Mouse (Mus musculus) liver, adult 2 months (tissue): ENCODE results near the gene Mgat4a. TPM values are rescaled to one million over a fixed set of nuclear protein-coding genes. Genes with fewer than 3 reads are reported as not detected.

Experiments used
- DNase-seq: peaks from one replicate; pipeline ENCODE4 v3.0.0-alpha.2; 2011; ENCODE audit warnings: low read depth, low spot score; ENCODE audit errors: extremely low read depth
- H3K27ac ChIP-seq: fragments of 200-500 bp; replicated peaks from 2 replicates; pipeline ENCODE4 v1.5.1; 2012; ENCODE audit warnings: low read depth, mild to moderate bottlenecking, control low read depth, inconsistent platforms, low read length; ENCODE audit not compliant: insufficient read depth
- H3K27me3 ChIP-seq: fragments of 200-500 bp; 2 replicates; pipeline ENCODE4 v1.6.1; 2012; ENCODE audit warnings: mild to moderate bottlenecking, moderate library complexity, low read length, inconsistent platforms; ENCODE audit not compliant: control insufficient read depth, insufficient read depth
- H3K36me3 ChIP-seq: fragments of 200-500 bp; 2 replicates; pipeline ENCODE4 v1.6.1; 2012; ENCODE audit warnings: low read length, inconsistent platforms; ENCODE audit not compliant: control insufficient read depth, insufficient read depth
- H3K4me1 ChIP-seq: fragments of 200-500 bp; 2 replicates; pipeline ENCODE4 v1.6.1; 2011; ENCODE audit warnings: low read length; ENCODE audit not compliant: control insufficient read depth, insufficient read depth
- H3K4me3 ChIP-seq: fragments of 200-500 bp; 2 replicates; pipeline ENCODE4 v1.5.1; 2011; ENCODE audit warnings: low read depth, mild to moderate bottlenecking, control low read depth, low read length, moderate library complexity; ENCODE audit not compliant: insufficient read depth
- H3K79me2 ChIP-seq: fragments of 200-500 bp; 2 replicates; pipeline ENCODE4 v1.6.1; 2012; ENCODE audit warnings: inconsistent platforms, mild to moderate bottlenecking, low read length, moderate library complexity; ENCODE audit not compliant: control insufficient read depth, insufficient read depth
- H3K9ac ChIP-seq: fragments of 200-500 bp; 2 replicates; pipeline ENCODE4 v1.6.1; 2012; ENCODE audit warnings: low read depth, mild to moderate bottlenecking, control low read depth, inconsistent platforms, low read length
- CTCF ChIP-seq: fragments of 200-500 bp; IDR thresholded peaks from 2 replicates; pipeline ENCODE4 v1.5.1; 2011; ENCODE audit warnings: low read depth, low read length, control low read depth
- POLR2A ChIP-seq: fragments of 200-500 bp; IDR thresholded peaks from 2 replicates; pipeline ENCODE4 v1.6.1; 2011; ENCODE audit warnings: low read length, control low read depth; ENCODE audit not compliant: insufficient read depth; ENCODE audit errors: extremely low read depth
- WGBS: fragments of 180-500 bp; shearing (Covaris S2); methylation state at CpG from one replicate; pipeline ENCODE4 v1.1.7; 2018; 5-methylcytosine and 5-hydroxymethylcytosine counted together
- polyA plus RNA-seq: library from polyadenylated mRNA; depleted of rRNA; stranded (reverse); fragments of >200 nt; gene quantifications from 2 replicates; pipeline ENCODE4 v1.2.3, GENCODE M21; 2012; rRNA removed
- total RNA-seq: library from RNA; depleted of rRNA; stranded (reverse); fragments of >200 nt; gene quantifications from 2 replicates; pipeline ENCODE4 v1.2.3, GENCODE M21; 2014; rRNA removed

Mgat4a gene
- total and polyA plus RNA-seq, 2 experiments = 0.21 to 1.5 TPM

DNA sequence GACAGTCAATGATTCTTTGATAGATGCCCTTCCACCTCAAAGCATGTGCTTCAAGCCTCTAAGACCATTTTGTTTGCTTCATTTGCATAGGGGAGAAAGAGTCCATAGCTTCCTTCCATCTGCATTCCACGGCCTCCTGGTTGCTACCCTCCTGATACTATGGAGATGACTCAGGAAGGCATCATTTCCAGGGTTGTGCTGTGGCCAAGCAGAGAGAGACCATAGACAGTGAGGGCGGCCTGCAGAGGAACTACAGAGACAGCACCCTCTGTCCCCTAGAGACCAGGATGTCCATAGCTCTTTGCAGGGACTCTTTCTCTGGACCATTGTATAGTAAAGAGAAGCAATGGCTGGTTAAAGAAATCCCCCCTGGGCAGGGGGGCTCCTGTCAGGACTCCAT, 135.7 kb downstream of the Mgat4a start:
- Histone ChIP-seq H3K27me3 (no peaks in the 10 kb centered on the region), H3K27ac (no peak overlapping the region), H3K79me2 (no peaks in the 10 kb centered on the region), H3K36me3 (peaks cover 8% of the 10 kb centered on the region; the same call in 1 of the 2 replicates), H3K4me3 (no peak overlapping the region), H3K4me1 (no peaks in the 10 kb centered on the region), H3K9ac (no peak overlapping the region)
- TF ChIP-seq POLR2A (no peak), CTCF (no peak)
- 92% methylated on average over 2 of the region's 2 CpGs for WGBS
- DNase-seq = no peak

DNA sequence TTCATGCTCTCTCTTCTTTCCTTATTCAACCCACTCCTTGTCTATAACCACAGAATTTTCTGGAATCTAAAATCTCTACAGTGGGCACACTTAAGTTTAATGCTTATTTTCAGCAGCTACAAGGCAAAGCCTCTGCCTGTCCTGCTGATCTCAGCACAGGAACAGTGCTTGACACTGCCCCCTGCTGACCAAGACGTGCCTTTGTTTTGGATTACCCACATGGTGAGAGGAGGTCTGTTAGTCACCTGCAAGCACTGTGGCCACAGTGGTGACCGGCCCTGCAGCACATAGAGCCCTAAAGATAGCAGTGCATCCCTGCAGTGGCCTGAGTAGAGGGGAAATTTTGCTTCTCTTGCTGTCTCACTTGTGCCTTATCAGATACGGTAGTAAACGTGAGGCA, 139.1 kb downstream of the Mgat4a start:
- peak; percentile 27 for DNase-seq

DNA sequence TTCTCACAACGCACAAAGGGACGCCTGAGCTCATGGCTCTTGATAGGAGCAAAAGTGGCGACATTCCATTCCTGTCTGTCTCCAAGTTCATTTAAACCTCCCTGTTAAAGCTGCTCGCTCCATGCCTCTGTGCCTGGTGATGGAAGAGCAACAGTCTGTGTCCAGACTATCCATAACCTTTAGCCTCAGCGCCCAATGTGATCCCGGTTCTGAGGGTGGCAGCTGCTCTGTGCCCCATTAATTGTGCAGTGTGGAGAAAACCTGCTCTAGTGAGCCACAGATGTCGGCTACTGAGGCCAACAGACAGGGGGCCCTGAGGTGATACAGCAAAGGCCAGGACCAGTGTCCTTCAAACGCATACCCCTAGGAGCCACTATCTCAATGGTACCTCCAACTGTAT, 141.1 kb downstream of the Mgat4a start:
- WGBS = 91% methylated on average over 8 of the region's 8 CpGs
- Histone ChIP-seq H3K27me3 (no peaks in the 10 kb centered on the region), H3K27ac (no peak overlapping the region), H3K36me3 (peaks cover 8% of the 10 kb centered on the region; the same call in 1 of the 2 replicates), H3K4me1 (no peaks in the 10 kb centered on the region), H3K79me2 (no peaks in the 10 kb centered on the region), H3K9ac (no peak overlapping the region), H3K4me3 (no peak overlapping the region)
- DNase-seq = no peak
- TF ChIP-seq POLR2A (no peak), CTCF (no peak)

More for the DNA sequence above, 139.1 kb downstream of the Mgat4a start:
- H3K27me3 ChIP-seq = no peaks in the 10 kb centered on the region
- TF ChIP-seq POLR2A (no peak), CTCF (peak; percentile 84)
- no peaks in the 10 kb centered on the region for H3K79me2 ChIP-seq
- WGBS = 65% methylated on average over 4 of the region's 4 CpGs
- H3K27ac ChIP-seq = no peak overlapping the region
- no peak overlapping the region for H3K4me3 ChIP-seq
- no peak overlapping the region for H3K9ac ChIP-seq
- no peaks in the 10 kb centered on the region for H3K4me1 ChIP-seq
- peaks cover 5% of the 10 kb centered on the region; the same call in 1 of the 2 replicates for H3K36me3 ChIP-seq

DNA sequence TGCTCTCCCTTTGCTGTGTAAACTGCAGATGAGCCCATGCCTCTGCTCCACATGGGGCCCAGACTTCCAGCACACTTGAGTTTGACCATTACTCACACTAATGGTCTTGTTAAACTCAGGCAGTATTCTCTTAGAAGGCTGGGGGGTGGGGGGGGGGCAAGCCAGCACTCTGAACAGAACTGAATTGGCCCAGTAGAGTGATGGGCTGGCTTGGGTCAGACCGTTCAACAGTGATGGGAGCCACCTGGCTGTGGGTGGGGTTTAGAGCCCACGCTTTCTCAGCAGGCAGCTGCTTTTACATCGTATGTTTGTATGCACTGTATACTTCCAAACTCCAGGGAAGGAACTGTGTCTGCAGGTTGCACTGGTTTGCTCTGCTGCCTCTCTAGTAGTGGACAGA, 141.9 kb downstream of the Mgat4a start:
- H3K4me1 ChIP-seq = no peaks in the 10 kb centered on the region
- DNase-seq = no peak
- H3K79me2 ChIP-seq = no peaks in the 10 kb centered on the region
- no peak overlapping the region for H3K4me3 ChIP-seq
- no peak overlapping the region for H3K27ac ChIP-seq
- peaks cover 8% of the 10 kb centered on the region; the same call in 1 of the 2 replicates for H3K36me3 ChIP-seq
- no peaks in the 10 kb centered on the region for H3K27me3 ChIP-seq
- TF ChIP-seq CTCF = no peak
- TF ChIP-seq POLR2A = no peak
- 91% methylated on average over 3 of the region's 3 CpGs for WGBS
- no peak overlapping the region for H3K9ac ChIP-seq

DNA sequence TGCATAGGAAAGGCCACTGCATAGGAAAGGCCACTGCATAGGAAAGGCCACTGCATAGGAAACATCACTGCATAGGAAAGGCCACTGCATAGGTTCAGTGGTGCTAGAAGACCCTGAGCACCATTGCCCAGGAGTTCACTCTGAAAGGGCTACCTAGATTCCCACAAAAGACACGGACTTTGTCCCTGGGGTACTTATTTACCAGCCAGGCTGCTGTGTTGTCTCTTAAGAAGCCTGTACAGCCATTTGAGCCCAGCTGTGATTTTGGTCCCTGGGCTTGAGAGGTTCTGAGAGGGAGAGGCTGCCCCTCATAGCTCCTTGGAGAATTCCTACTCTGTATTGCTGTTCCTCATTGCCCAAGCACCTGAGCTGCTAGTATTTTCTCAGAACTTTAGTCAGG, 144.3 kb downstream of the Mgat4a start:
- peaks cover 11% of the 10 kb centered on the region; the same call in 1 of the 2 replicates for H3K36me3 ChIP-seq
- no peak overlapping the region for H3K4me3 ChIP-seq
- H3K79me2 ChIP-seq = no peaks in the 10 kb centered on the region
- no peaks in the 10 kb centered on the region for H3K27me3 ChIP-seq
- H3K4me1 ChIP-seq = no peaks in the 10 kb centered on the region
- 97% methylated on average over 1 of the region's 1 CpGs for WGBS
- TF ChIP-seq POLR2A (no peak), CTCF (no peak)
- no peak overlapping the region for H3K27ac ChIP-seq
- no peak overlapping the region for H3K9ac ChIP-seq
- DNase-seq = no peak

DNA sequence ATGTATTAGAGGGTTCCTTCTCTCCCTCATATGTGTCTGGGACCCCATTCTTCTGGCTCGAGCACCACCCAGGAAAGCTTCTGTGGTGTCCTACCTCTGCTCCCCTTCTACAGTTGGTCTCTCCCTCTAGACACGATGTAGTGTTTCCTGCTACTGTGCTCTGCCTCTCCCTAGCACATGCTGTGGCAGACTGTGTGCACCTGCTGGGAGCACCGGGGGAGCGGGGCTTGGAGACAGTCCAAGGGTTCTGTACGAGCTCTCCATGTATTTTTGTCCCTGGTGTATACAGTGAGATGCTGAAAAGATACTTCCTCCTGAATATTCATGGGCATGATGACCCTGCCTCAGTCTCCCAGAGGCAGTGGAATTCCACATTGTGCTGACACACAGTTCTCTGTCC, 147.6 kb downstream of the Mgat4a start:
- no peak for TF ChIP-seq CTCF
- no peak for TF ChIP-seq POLR2A

More for the DNA sequence above, 147.6 kb downstream of the Mgat4a start:
- WGBS = 84% methylated on average over 5 of the region's 5 CpGs
- H3K27me3 ChIP-seq = no peaks in the 10 kb centered on the region
- H3K4me3 ChIP-seq = no peak overlapping the region
- H3K4me1 ChIP-seq = no peaks in the 10 kb centered on the region
- H3K27ac ChIP-seq = no peak overlapping the region
- no peak for DNase-seq
- peaks cover 11% of the 10 kb centered on the region; the same call in 1 of the 2 replicates for H3K36me3 ChIP-seq
- H3K9ac ChIP-seq = no peak overlapping the region
- H3K79me2 ChIP-seq = no peaks in the 10 kb centered on the region

Other genes with a start within 250 kb of the Mgat4a start
- gene Inpp4a, start 241.2 kb downstream of the Mgat4a start, total RNA-seq = 12.4 and 19.2 TPM in 2 replicates
- gene Inpp4a, start 241.2 kb downstream of the Mgat4a start, polyA plus RNA-seq = 8.1 and 8.2 TPM in 2 replicates
- gene Coa5, start 110.9 kb downstream of the Mgat4a start, total RNA-seq = 41.6 and 47.2 TPM in 2 replicates
- 45.8 and 53.2 TPM in 2 replicates for gene Coa5, start 110.9 kb downstream of the Mgat4a start, polyA plus RNA-seq
- 49.3 and 51.4 TPM in 2 replicates for gene Unc50, start 110.9 kb downstream of the Mgat4a start, total RNA-seq
- 38.1 and 39.8 TPM in 2 replicates for gene Unc50, start 110.9 kb downstream of the Mgat4a start, polyA plus RNA-seq
- gene 2010300C02Rik, start 179.1 kb upstream of the Mgat4a start, total RNA-seq = 0.07 and 0.09 TPM in 2 replicates
- 0.04 and 0.06 TPM in 2 replicates for gene 2010300C02Rik, start 179.1 kb upstream of the Mgat4a start, polyA plus RNA-seq